Mouse (Mus musculus) left cerebral cortex, adult 6 months (tissue): ENCODE data around the gene Ptgdr2. TPM values are rescaled to one million over a fixed set of nuclear protein-coding genes. Genes with fewer than 3 reads are reported as not detected.

Source experiments
- long read RNA-seq, 2 experiments: library from polyadenylated mRNA; unstranded; transcript quantifications; one replicate each; pipeline ENCODE4 v2.0.0; 2019 to 2020
- polyA plus RNA-seq: library from polyadenylated mRNA; unstranded; fragments of <200 nt; fragmentation: Nextera tagmentation; gene quantifications from 2 replicates; pipeline ENCODE4 v1.2.3, GENCODE M21; 2021

Gene Ptgdr2
- polyA plus RNA-seq = 0.05 TPM in 1 of 2 replicates, not detected in the other
- long read RNA-seq, experiment 1 = 0 reads
- long read RNA-seq, experiment 2 = 0 reads

GRCm38 (mm10) chr19:10937110-10937563 lies at the start of gene Ptgdr2:
Gene Ptgdr2, plus strand, starts transcription at chr19:10937160.

GRCm38 (mm10) chr19:10895016-10895528 lies 41.9 kb upstream of the Ptgdr2 start, which contains the start of gene Prpf19:
Gene Prpf19, plus strand, starts transcription at chr19:10895231.

GRCm38 (mm10) chr19:10920532-10920931 lies 16.4 kb upstream of the Ptgdr2 start, which contains the start of gene Zp1:
Gene Zp1, minus strand, starts transcription at chr19:10920632.

DNA sequence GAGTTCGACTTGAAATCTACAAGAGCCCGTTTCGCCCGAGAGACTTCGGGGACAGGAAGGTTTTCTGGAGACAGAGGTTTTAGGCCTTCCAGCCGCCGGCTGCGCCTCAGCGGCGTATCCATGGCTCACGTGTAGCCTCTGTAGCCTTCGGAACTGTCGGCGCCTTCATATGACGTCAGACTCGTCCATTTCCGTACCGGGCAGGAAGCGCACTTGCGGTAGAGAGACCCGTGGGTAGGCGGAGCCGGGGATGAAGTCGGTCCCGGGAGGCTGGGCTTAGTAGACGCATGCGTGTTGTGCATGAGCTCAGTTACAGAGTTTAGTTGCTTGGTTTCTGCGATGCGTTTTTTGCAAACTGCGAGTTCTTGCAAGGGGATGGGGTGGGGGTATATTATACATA lies 12.2 kb downstream of the Ptgdr2 start, which contains the start of gene Ccdc86:
Gene Ccdc86, minus strand, starts transcription at position 155 of the 400 bp plus-strand sequence.

GRCm38 (mm10) chr19:10974238-10974865 lies 37.4 kb downstream of the Ptgdr2 start, which contains the start of gene Ms4a10:
Gene Ms4a10, minus strand, starts transcription at chr19:10974670.

Other genes starting within 250 kb of the Ptgdr2 start
- 20.3 and 26.0 TPM in 2 replicates for gene Vps37c, start 248.4 kb upstream of the Ptgdr2 start, polyA plus RNA-seq
- gene Cd5, start 198.2 kb upstream of the Ptgdr2 start, polyA plus RNA-seq = not detected in 2 replicates
- 3.6 and 4.7 TPM in 2 replicates for gene Cd6, start 107.1 kb upstream of the Ptgdr2 start, polyA plus RNA-seq
- 0.23 and 0.29 TPM in 2 replicates for gene Slc15a3, start 97.4 kb upstream of the Ptgdr2 start, polyA plus RNA-seq
- gene Tmem132a, start 67.2 kb upstream of the Ptgdr2 start, polyA plus RNA-seq = 51.6 and 71.8 TPM in 2 replicates
- 48.6 and 51.7 TPM in 2 replicates for gene Tmem109, start 55.2 kb upstream of the Ptgdr2 start, polyA plus RNA-seq
- 23.9 and 65.3 TPM in 2 replicates for gene Prpf19, start 41.9 kb upstream of the Ptgdr2 start, polyA plus RNA-seq
- gene Zp1, start 16.5 kb upstream of the Ptgdr2 start, polyA plus RNA-seq = not detected in 2 replicates
- gene Ccdc86, start 12.1 kb downstream of the Ptgdr2 start, polyA plus RNA-seq = 4.8 and 6.0 TPM in 2 replicates
- gene Ms4a10, start 37.5 kb downstream of the Ptgdr2 start, polyA plus RNA-seq = not detected in 2 replicates
- gene Ms4a15, start 56.1 kb downstream of the Ptgdr2 start, polyA plus RNA-seq = not detected in 2 replicates
- not detected in 2 replicates for gene Ms4a18, start 80.9 kb downstream of the Ptgdr2 start, polyA plus RNA-seq
- not detected in 2 replicates for gene Ms4a8a, start 143.9 kb downstream of the Ptgdr2 start, polyA plus RNA-seq
- not detected in 2 replicates for gene 1700017D01Rik, start 193.7 kb downstream of the Ptgdr2 start, polyA plus RNA-seq
- not detected in 2 replicates for gene 1700025F22Rik, start 228.2 kb downstream of the Ptgdr2 start, polyA plus RNA-seq